19 mouse cellular contexts compared by ENCODE assay signal in genomic region chr8:103188720-103189498, GRCm38 (mm10).
A peak's percentile ranks its signal among the peaks of the same experiment; 100 is the strongest.
DNase-seq lines count a peak whose midpoint lies in the region; ATAC-seq lines count a peak whose summit lies in the region.
"Had no signal": no experiment of that assay in that cellular context is flagged by ENCODE, and none has a peak within 500 bp of the region (broad histone marks: within the 10 kb centered on the region; RNA-seq: fewer than 3 reads in every experiment).

No protein-coding gene starts in this region.

- ATAC-seq in forebrain, embryonic 14.5 days: no peak
- no peak for ATAC-seq in forebrain, embryonic 12.5 days (ENCODE audit: low FRiP score)
- peak; percentile 55; the same call in 1 of the 2 replicates for ATAC-seq in neural tube, embryonic 15.5 days (ENCODE audit: low FRiP score)
- ATAC-seq in midbrain, embryonic 14.5 days (ENCODE audit: low FRiP score, low TSS enrichment): no peak
- ATAC-seq: CD4-positive, CD25-positive, alpha-beta regulatory T cell, adult 4 months; intestine, postnatal 0 days; liver, embryonic 12.5 days had no signal

- H3K4me3 ChIP-seq in forebrain, embryonic 14.5 days (ENCODE audit: low read depth, low read length): no peak overlapping the region
- no peak overlapping the region for H3K4me3 ChIP-seq in forebrain, embryonic 12.5 days (replicated peaks)
- no peak overlapping the region for H3K4me3 ChIP-seq in neural tube, embryonic 15.5 days (replicated peaks)
- H3K4me3 ChIP-seq in midbrain, embryonic 14.5 days (replicated peaks; ENCODE audit: low read depth, low read length): no peak overlapping the region
- H3K4me3 ChIP-seq: limb, embryonic 13.5 days; liver, embryonic 12.5 days; midbrain, embryonic 12.5 days had no signal

- no peak overlapping the region for H3K9ac ChIP-seq in forebrain, embryonic 14.5 days (ENCODE audit: low read length)
- no peak overlapping the region for H3K9ac ChIP-seq in forebrain, embryonic 12.5 days
- no peak overlapping the region for H3K9ac ChIP-seq in neural tube, embryonic 15.5 days (replicated peaks)
- H3K9ac ChIP-seq in midbrain, embryonic 14.5 days (replicated peaks; ENCODE audit: low read length): no peak overlapping the region
- H3K9ac ChIP-seq: limb, embryonic 13.5 days; liver, embryonic 12.5 days; midbrain, embryonic 12.5 days had no signal

- H3K36me3 ChIP-seq in forebrain, embryonic 14.5 days (ENCODE audit: control insufficient read depth, insufficient read depth, low read length): no peaks in the 10 kb centered on the region
- H3K36me3 ChIP-seq in forebrain, embryonic 12.5 days (replicated peaks): no peaks in the 10 kb centered on the region
- H3K36me3 ChIP-seq in neural tube, embryonic 15.5 days: no peaks in the 10 kb centered on the region
- H3K36me3 ChIP-seq in midbrain, embryonic 14.5 days (ENCODE audit: control insufficient read depth, insufficient read depth, low read length): no peaks in the 10 kb centered on the region
- H3K36me3 ChIP-seq: limb, embryonic 13.5 days; liver, embryonic 12.5 days; midbrain, embryonic 12.5 days had no signal

- no peak overlapping the region for H3K27ac ChIP-seq in forebrain, embryonic 14.5 days (ENCODE audit: low read depth, low read length)
- H3K27ac ChIP-seq in forebrain, embryonic 12.5 days: no peak overlapping the region
- H3K27ac ChIP-seq in neural tube, embryonic 15.5 days (replicated peaks): no peak overlapping the region; the same call in 1 of the 2 replicates
- H3K27ac ChIP-seq in midbrain, embryonic 14.5 days (replicated peaks; ENCODE audit: low read depth, low read length): no peak overlapping the region
- H3K27ac ChIP-seq: limb, embryonic 13.5 days; liver, embryonic 12.5 days; midbrain, embryonic 12.5 days had no signal

- peak; percentile 14 for DNase-seq in forebrain, embryonic 14.5 days (ENCODE audit: low spot score)
- no peak for DNase-seq in neural tube, embryonic 10.5 days (ENCODE audit: extremely low spot score, low spot score)
- DNase-seq in midbrain, embryonic 14.5 days: peak; percentile 14
- DNase-seq in thymus, postnatal 36 days: no peak
- no peak for DNase-seq in gastrocnemius, postnatal 10 days
- DNase-seq: adrenal gland, postnatal 25 days; cerebellum, adult 9-11 months; kidney, postnatal 36 days; lung, adult 18-20 months; lung, postnatal 10 days; right cerebral cortex, postnatal 25 days; spleen, adult 18-20 months had no signal

- H3K9me3 ChIP-seq in forebrain, embryonic 14.5 days (replicated peaks; ENCODE audit: control insufficient read depth, low read length): no peaks in the 10 kb centered on the region
- no peaks in the 10 kb centered on the region for H3K9me3 ChIP-seq in forebrain, embryonic 12.5 days
- H3K9me3 ChIP-seq in neural tube, embryonic 15.5 days (replicated peaks): no peaks in the 10 kb centered on the region
- H3K9me3 ChIP-seq in midbrain, embryonic 14.5 days (ENCODE audit: control insufficient read depth, low read length): no peaks in the 10 kb centered on the region
- H3K9me3 ChIP-seq: liver, embryonic 12.5 days; midbrain, embryonic 12.5 days had no signal

- H3K4me2 ChIP-seq in forebrain, embryonic 14.5 days (ENCODE audit: low read length): no peak overlapping the region
- no peak overlapping the region for H3K4me2 ChIP-seq in forebrain, embryonic 12.5 days
- H3K4me2 ChIP-seq in neural tube, embryonic 15.5 days: no peak overlapping the region
- no peak overlapping the region for H3K4me2 ChIP-seq in midbrain, embryonic 14.5 days (ENCODE audit: low read length)
- H3K4me2 ChIP-seq: limb, embryonic 13.5 days; liver, embryonic 12.5 days; midbrain, embryonic 12.5 days had no signal

- 43% methylated on average over 8 of the region's 8 CpGs for WGBS in forebrain, embryonic 14.5 days
- 62% methylated on average over 8 of the region's 8 CpGs for WGBS in forebrain, embryonic 12.5 days
- WGBS in neural tube, embryonic 15.5 days: 42% methylated on average over 8 of the region's 8 CpGs
- 49% methylated on average over 8 of the region's 8 CpGs for WGBS in midbrain, embryonic 14.5 days

- H3K27me3 ChIP-seq in forebrain, embryonic 14.5 days (replicated peaks; ENCODE audit: control insufficient read depth, insufficient read depth, low read length): no peaks in the 10 kb centered on the region
- no peaks in the 10 kb centered on the region for H3K27me3 ChIP-seq in forebrain, embryonic 12.5 days
- no peaks in the 10 kb centered on the region for H3K27me3 ChIP-seq in neural tube, embryonic 15.5 days (replicated peaks)
- H3K27me3 ChIP-seq in midbrain, embryonic 14.5 days (ENCODE audit: control insufficient read depth, insufficient read depth, low read length): no peaks in the 10 kb centered on the region
- H3K27me3 ChIP-seq: limb, embryonic 13.5 days; liver, embryonic 12.5 days; midbrain, embryonic 12.5 days had no signal

- no peaks in the 10 kb centered on the region for H3K4me1 ChIP-seq in forebrain, embryonic 14.5 days (ENCODE audit: control insufficient read depth, insufficient read depth, low read length)
- H3K4me1 ChIP-seq in forebrain, embryonic 12.5 days: no peaks in the 10 kb centered on the region
- peaks cover 12% of the 10 kb centered on the region for H3K4me1 ChIP-seq in neural tube, embryonic 15.5 days
- H3K4me1 ChIP-seq in midbrain, embryonic 14.5 days (ENCODE audit: control insufficient read depth, insufficient read depth, low read length): no peaks in the 10 kb centered on the region
- H3K4me1 ChIP-seq: limb, embryonic 13.5 days; liver, embryonic 12.5 days had no signal

Comparison
In these comparisons a context has a peak if more than half of its experiments do, and no peak if none do; other contexts are left out.
1. DNase-seq: peak in forebrain, embryonic 14.5 days (single experiment) and midbrain, embryonic 14.5 days (single experiment); none in neural tube, embryonic 10.5 days (single experiment), thymus, postnatal 36 days (0 of 2) and gastrocnemius, postnatal 10 days (single experiment).